Mouse (Mus musculus) MEL (cell line): Measurements from ENCODE around the gene Wwc1.

Experiments
- CTCF ChIP-seq, 3 experiments: IDR thresholded peaks in 2 of 3; conservative IDR thresholded peaks in 1 of 3; 2 replicates each; pipeline ENCODE4 v1.5.1; 2011 to 2012; ENCODE audit warnings: low read length in 3 of 3, low read depth in 2 of 3, mild to moderate bottlenecking in 2 of 3, improper control_type of control experiment in 1 of 3, inconsistent platforms in 1 of 3, mixed read lengths in 1 of 3, moderate library complexity in 1 of 3; ENCODE audit not compliant: control insufficient read depth in 1 of 3, insufficient read depth in 1 of 3, poor library complexity in 1 of 3, severe bottlenecking in 1 of 3
- ETS1 ChIP-seq: IDR thresholded peaks from 2 replicates; pipeline ENCODE4 v1.6.1; 2012; ENCODE audit warnings: low read depth, mild to moderate bottlenecking, inconsistent platforms, low read length, improper control_type of control experiment, moderate library complexity
- MAX ChIP-seq: IDR thresholded peaks from 2 replicates; pipeline ENCODE4 v1.6.1; 2011; ENCODE audit warnings: low read length, improper control_type of control experiment
- POLR2A ChIP-seq, 2 experiments: IDR thresholded peaks; 2 replicates each; pipeline ENCODE4 v1.6.1; 2011 to 2012; ENCODE audit warnings: low read length in 2 of 2, mild to moderate bottlenecking in 2 of 2, control low read depth in 1 of 2, improper control_type of control experiment in 1 of 2, low read depth in 1 of 2, moderate library complexity in 1 of 2; ENCODE audit not compliant: control insufficient read depth in 1 of 2, insufficient read depth in 1 of 2, poor library complexity in 1 of 2
- POLR2AphosphoS2 ChIP-seq: IDR thresholded peaks from 2 replicates; pipeline ENCODE4 v1.6.1; 2011; ENCODE audit warnings: low read length, improper control_type of control experiment
- SIN3A ChIP-seq: IDR thresholded peaks from 2 replicates; pipeline ENCODE4 v1.6.1; 2012; ENCODE audit warnings: low read length, improper control_type of control experiment, inconsistent platforms
- SMC3 ChIP-seq: IDR thresholded peaks from 2 replicates; pipeline ENCODE4 v1.6.1; 2011; ENCODE audit warnings: low read depth, low read length, improper control_type of control experiment
- USF2 ChIP-seq, 2 experiments: IDR thresholded peaks; 2 replicates each; pipeline ENCODE4 v1.6.1; 2011 to 2012; ENCODE audit warnings: improper control_type of control experiment in 2 of 2, low read length in 2 of 2, borderline replicate concordance in 1 of 2, inconsistent platforms in 1 of 2, low read depth in 1 of 2, mild to moderate bottlenecking in 1 of 2; ENCODE audit not compliant: insufficient read depth in 1 of 2

DNA sequence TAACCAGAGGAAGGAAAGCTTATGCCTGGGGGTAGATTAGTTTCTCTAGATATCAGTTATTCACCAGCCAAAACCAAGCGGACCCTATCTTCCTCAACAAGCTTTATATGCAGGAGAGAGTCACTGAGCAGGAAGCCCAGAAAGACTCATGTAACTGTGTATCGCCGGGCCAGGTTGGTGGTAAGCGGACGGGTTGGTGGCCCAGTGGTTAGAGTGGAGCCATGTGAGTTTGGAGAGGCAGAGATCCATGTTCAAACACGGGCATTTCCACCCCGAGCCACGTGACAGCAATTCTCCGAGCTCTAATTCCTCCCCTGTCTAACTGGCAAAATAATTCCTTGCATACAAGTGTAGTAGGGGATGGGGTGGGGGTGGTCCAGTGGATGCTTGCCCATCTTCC is 32.4 kb downstream of the Wwc1 start:
- TF ChIP-seq POLR2A (IDR thresholded peaks at IDR 0.05; ENCODE audit: control insufficient read depth in 1 of 2, insufficient read depth in 1 of 2, low read depth in 1 of 2, low read length in 2 of 2, poor library complexity in 1 of 2) (no peak), USF2 (IDR thresholded peaks at IDR 0.05; ENCODE audit: borderline replicate concordance in 1 of 2, insufficient read depth in 1 of 2, low read depth in 1 of 2, low read length in 2 of 2) (no peak), SIN3A (no peak), SMC3 (no peak), CTCF (IDR thresholded peaks at IDR 0.05 in 2 of 3, conservative IDR thresholded peaks at IDR 0.05 in 1 of 3; ENCODE audit: control insufficient read depth in 1 of 3, insufficient read depth in 1 of 3, low read depth in 2 of 3, low read length in 3 of 3, poor library complexity in 1 of 3, severe bottlenecking in 1 of 3) (no peak), POLR2AphosphoS2 (no peak), ETS1 (no peak), MAX (no peak)
